Mouse (Mus musculus): Measurements from ENCODE around the gene Hs6st3. TPM values are rescaled to one million over a fixed set of nuclear protein-coding genes. Genes with fewer than 3 reads are reported as not detected.

Hs6st3 gene
- total and polyA plus RNA-seq, 2 experiments from 2014 or later = 1.8 to 36.6 TPM

- H3K9ac ChIP-seq (replicated peaks; ENCODE audit: low read length, poor library complexity, severe bottlenecking) = no peak overlapping the region
- H3K27me3 ChIP-seq (ENCODE audit: insufficient read depth, low read length) = no peaks in the 10 kb centered on the region
- H3K36me3 ChIP-seq (ENCODE audit: insufficient read depth, low read length) = no peaks in the 10 kb centered on the region
- ATAC-seq (ENCODE audit: low FRiP score) = no peak
- no peak overlapping the region for H3K4me2 ChIP-seq (ENCODE audit: low read depth, low read length, poor library complexity, severe bottlenecking)
- no peak overlapping the region for H3K27ac ChIP-seq (ENCODE audit: low read depth, low read length)
- no peak overlapping the region for H3K4me3 ChIP-seq (ENCODE audit: low read depth, low read length)
- H3K9me3 ChIP-seq (ENCODE audit: low read length) = no peaks in the 10 kb centered on the region
- DNase-seq (ENCODE audit: low spot score) = no peak
- H3K4me1 ChIP-seq (ENCODE audit: insufficient read depth, low read length) = no peaks in the 10 kb centered on the region
- no peak for TF ChIP-seq CTCF (IDR thresholded peaks at IDR 0.05)
- WGBS = 87% methylated on average over 3 of the region's 3 CpGs
Observed at GRCm38 (mm10) chr14:119714712-119715111, 576.6 kb downstream of the Hs6st3 start.

- no peak for DNase-seq (ENCODE audit: low spot score)
- no peaks in the 10 kb centered on the region for H3K4me1 ChIP-seq (ENCODE audit: insufficient read depth, low read length)
- ATAC-seq (ENCODE audit: low FRiP score) = no peak
- no peaks in the 10 kb centered on the region for H3K36me3 ChIP-seq (ENCODE audit: insufficient read depth, low read length)
- H3K4me3 ChIP-seq (ENCODE audit: low read depth, low read length) = no peak overlapping the region
- WGBS = 76% methylated on average over 1 of the region's 1 CpGs
- no peaks in the 10 kb centered on the region for H3K27me3 ChIP-seq (ENCODE audit: insufficient read depth, low read length)
- H3K9me3 ChIP-seq (ENCODE audit: low read length) = no peaks in the 10 kb centered on the region
- no peak for TF ChIP-seq CTCF (IDR thresholded peaks at IDR 0.05)
- H3K4me2 ChIP-seq (ENCODE audit: low read depth, low read length, poor library complexity, severe bottlenecking) = no peak overlapping the region
- H3K27ac ChIP-seq (ENCODE audit: low read depth, low read length) = no peak overlapping the region
- no peak overlapping the region for H3K9ac ChIP-seq (replicated peaks; ENCODE audit: low read length, poor library complexity, severe bottlenecking)
Observed at GRCm38 (mm10) chr14:119717323-119717722, 579.2 kb downstream of the Hs6st3 start.

- no peak for TF ChIP-seq CTCF (IDR thresholded peaks at IDR 0.05)
- Histone ChIP-seq H3K27me3 (ENCODE audit: insufficient read depth, low read length) (no peaks in the 10 kb centered on the region), H3K9me3 (ENCODE audit: low read length) (no peaks in the 10 kb centered on the region), H3K4me1 (ENCODE audit: insufficient read depth, low read length) (no peaks in the 10 kb centered on the region), H3K27ac (ENCODE audit: low read depth, low read length) (no peak overlapping the region), H3K9ac (replicated peaks; ENCODE audit: low read length, poor library complexity, severe bottlenecking) (no peak overlapping the region), H3K36me3 (ENCODE audit: insufficient read depth, low read length) (no peaks in the 10 kb centered on the region), H3K4me3 (ENCODE audit: low read depth, low read length) (no peak overlapping the region), H3K4me2 (ENCODE audit: low read depth, low read length, poor library complexity, severe bottlenecking) (no peak overlapping the region)
- ATAC-seq (ENCODE audit: low FRiP score) = no peak
- no peak for DNase-seq (ENCODE audit: low spot score)
- 81% methylated on average over 6 of the region's 6 CpGs for WGBS
Observed at GRCm38 (mm10) chr14:119725102-119725501, 587.0 kb downstream of the Hs6st3 start.

GRCm38 (mm10) chr14:119731436-119732080, 593.4 kb downstream of the Hs6st3 start:
- DNase-seq (ENCODE audit: low spot score) = no peak
- Histone ChIP-seq H3K4me1 (ENCODE audit: insufficient read depth, low read length) (no peaks in the 10 kb centered on the region), H3K9ac (replicated peaks; ENCODE audit: low read length, poor library complexity, severe bottlenecking) (no peak overlapping the region), H3K27ac (ENCODE audit: low read depth, low read length) (no peak overlapping the region), H3K27me3 (ENCODE audit: insufficient read depth, low read length) (no peaks in the 10 kb centered on the region), H3K4me2 (ENCODE audit: low read depth, low read length, poor library complexity, severe bottlenecking) (no peak overlapping the region), H3K9me3 (ENCODE audit: low read length) (no peaks in the 10 kb centered on the region), H3K4me3 (ENCODE audit: low read depth, low read length) (no peak overlapping the region), H3K36me3 (ENCODE audit: insufficient read depth, low read length) (no peaks in the 10 kb centered on the region)
- no peak for TF ChIP-seq CTCF (IDR thresholded peaks at IDR 0.05)
- no peak for ATAC-seq (ENCODE audit: low FRiP score)
- 77% methylated on average over 7 of the region's 7 CpGs for WGBS

- H3K9ac ChIP-seq (replicated peaks; ENCODE audit: low read length, poor library complexity, severe bottlenecking) = no peak overlapping the region
- no peak for ATAC-seq (ENCODE audit: low FRiP score)
- no peaks in the 10 kb centered on the region for H3K9me3 ChIP-seq (ENCODE audit: low read length)
- no peaks in the 10 kb centered on the region for H3K27me3 ChIP-seq (ENCODE audit: insufficient read depth, low read length)
- H3K36me3 ChIP-seq (ENCODE audit: insufficient read depth, low read length) = no peaks in the 10 kb centered on the region
- DNase-seq (ENCODE audit: low spot score) = no peak
- no peak for TF ChIP-seq CTCF (IDR thresholded peaks at IDR 0.05)
- no peak overlapping the region for H3K27ac ChIP-seq (ENCODE audit: low read depth, low read length)
- 93% methylated on average over 4 of the region's 4 CpGs for WGBS
- no peaks in the 10 kb centered on the region for H3K4me1 ChIP-seq (ENCODE audit: insufficient read depth, low read length)
- H3K4me3 ChIP-seq (ENCODE audit: low read depth, low read length) = no peak overlapping the region
- no peak overlapping the region for H3K4me2 ChIP-seq (ENCODE audit: low read depth, low read length, poor library complexity, severe bottlenecking)
Observed at GRCm38 (mm10) chr14:119732219-119732618, 594.1 kb downstream of the Hs6st3 start.

GRCm38 (mm10) chr14:119737408-119737961, 599.3 kb downstream of the Hs6st3 start:
- H3K36me3 ChIP-seq (ENCODE audit: insufficient read depth, low read length) = no peaks in the 10 kb centered on the region
- H3K4me2 ChIP-seq (ENCODE audit: low read depth, low read length, poor library complexity, severe bottlenecking) = no peak overlapping the region
- 82% methylated on average over 5 of the region's 5 CpGs for WGBS
- H3K4me1 ChIP-seq (ENCODE audit: insufficient read depth, low read length) = no peaks in the 10 kb centered on the region
- TF ChIP-seq CTCF (IDR thresholded peaks at IDR 0.05) = no peak
- ATAC-seq (ENCODE audit: low FRiP score) = no peak
- no peak overlapping the region for H3K9ac ChIP-seq (replicated peaks; ENCODE audit: low read length, poor library complexity, severe bottlenecking)
- no peak overlapping the region for H3K4me3 ChIP-seq (ENCODE audit: low read depth, low read length)
- H3K27me3 ChIP-seq (ENCODE audit: insufficient read depth, low read length) = no peaks in the 10 kb centered on the region
- DNase-seq (ENCODE audit: low spot score) = no peak
- H3K9me3 ChIP-seq (ENCODE audit: low read length) = no peaks in the 10 kb centered on the region
- H3K27ac ChIP-seq (ENCODE audit: low read depth, low read length) = no peak overlapping the region
